Mouse (Mus musculus): ENCODE measurements around the gene Cops2.

Gene Cops2

GRCm38 (mm10) chr2:125797872-125798271, 61.1 kb downstream of the Cops2 start:
- Histone ChIP-seq H3K36me3 (ENCODE audit: control insufficient read depth, insufficient read depth, low read length, poor library complexity, severe bottlenecking) (no peaks in the 10 kb centered on the region), H3K27me3 (ENCODE audit: control insufficient read depth, insufficient read depth, low read length, poor library complexity, severe bottlenecking) (no peaks in the 10 kb centered on the region)
- DNase-seq (ENCODE audit: low read depth, low spot score), result no peak

GRCm38 (mm10) chr2:125795118-125795517, 63.8 kb downstream of the Cops2 start:
- no peaks in the 10 kb centered on the region for H3K36me3 ChIP-seq (ENCODE audit: control insufficient read depth, insufficient read depth, low read length, poor library complexity, severe bottlenecking)
- no peaks in the 10 kb centered on the region for H3K27me3 ChIP-seq (ENCODE audit: control insufficient read depth, insufficient read depth, low read length, poor library complexity, severe bottlenecking)
- DNase-seq (ENCODE audit: low read depth, low spot score), result no peak

DNA sequence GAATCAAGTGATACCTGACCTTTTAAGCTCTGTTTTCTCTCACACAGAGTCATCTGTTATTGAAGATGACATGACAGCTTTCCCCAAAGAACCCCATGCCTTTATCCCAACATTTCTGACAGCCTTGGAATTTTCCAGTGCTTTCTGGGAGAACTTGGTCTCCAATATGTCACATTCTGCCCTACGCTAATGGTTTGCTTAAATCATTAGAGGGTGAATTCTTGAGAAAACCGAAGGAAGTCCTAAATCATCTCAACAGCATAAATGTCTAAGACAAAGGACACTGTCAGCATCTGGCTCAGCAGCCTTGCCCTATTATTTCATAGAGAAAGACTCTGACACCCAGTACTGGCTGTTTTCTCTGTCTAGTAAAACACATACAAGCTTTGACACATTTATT, 64.8 kb downstream of the Cops2 start:
- H3K36me3 ChIP-seq (ENCODE audit: control insufficient read depth, insufficient read depth, low read length, poor library complexity, severe bottlenecking), result no peaks in the 10 kb centered on the region

DNA sequence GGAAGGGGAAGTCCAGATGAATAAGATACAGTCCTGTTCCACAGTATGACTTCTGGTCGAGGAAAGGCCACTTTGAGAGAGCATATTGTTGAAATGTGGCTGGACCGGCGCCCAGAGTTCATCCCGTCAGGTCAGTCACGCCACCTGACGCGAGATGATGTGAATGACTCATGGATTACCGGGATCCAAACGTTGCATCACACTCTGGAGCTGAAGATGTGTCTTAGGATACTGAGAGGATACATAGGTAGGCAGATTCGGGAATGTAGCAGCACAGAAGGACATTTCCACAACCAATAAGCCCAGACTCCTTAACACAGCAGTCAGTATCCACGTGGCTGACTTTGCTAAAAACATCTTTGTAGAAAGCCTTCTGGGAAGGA, 66.1 kb downstream of the Cops2 start:
- Histone ChIP-seq H3K36me3 (ENCODE audit: control insufficient read depth, insufficient read depth, low read length, poor library complexity, severe bottlenecking) (no peaks in the 10 kb centered on the region), H3K27me3 (ENCODE audit: control insufficient read depth, insufficient read depth, low read length, poor library complexity, severe bottlenecking) (no peaks in the 10 kb centered on the region)
- no peak for DNase-seq (ENCODE audit: low read depth, low spot score)

More for the DNA sequence above, 64.8 kb downstream of the Cops2 start:
- no peaks in the 10 kb centered on the region for H3K27me3 ChIP-seq (ENCODE audit: control insufficient read depth, insufficient read depth, low read length, poor library complexity, severe bottlenecking)
- no peak for DNase-seq (ENCODE audit: low read depth, low spot score)

DNA sequence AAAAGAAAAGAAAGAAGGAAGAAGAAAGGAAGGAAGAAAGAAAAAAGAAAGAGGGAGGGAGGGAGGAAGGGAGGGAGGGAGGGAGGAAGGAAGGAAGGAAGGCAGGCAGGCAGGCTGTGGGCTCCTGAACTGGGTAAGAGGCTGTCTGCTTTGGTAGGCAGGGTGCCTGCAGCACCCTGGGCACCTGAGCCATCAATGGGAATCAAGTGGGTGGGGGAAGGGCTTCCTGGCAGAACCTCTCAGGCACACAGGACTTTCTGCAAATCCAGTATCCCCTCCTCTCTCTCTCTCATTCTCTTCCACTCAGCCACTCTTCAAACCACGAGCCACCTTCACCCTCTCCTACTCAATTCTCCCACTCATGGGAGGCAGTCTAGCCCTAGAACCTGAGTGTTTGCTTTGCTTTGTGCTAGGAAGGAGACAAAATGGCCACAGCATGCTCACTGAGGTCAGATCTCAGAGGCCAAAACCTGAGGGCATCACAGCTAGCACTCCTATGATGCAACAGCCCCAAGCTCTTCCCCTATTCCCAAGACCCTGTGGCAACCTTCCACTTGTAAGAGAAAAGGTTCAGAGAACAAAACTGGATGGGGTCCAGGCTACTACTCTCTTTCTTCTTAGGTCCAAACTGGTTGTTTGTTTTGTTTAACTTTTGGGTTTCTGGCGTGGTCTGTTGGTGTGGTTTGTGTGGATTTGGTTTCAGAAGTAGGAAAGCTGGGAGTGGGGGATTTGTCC, 66.6 kb downstream of the Cops2 start:
- DNase-seq (ENCODE audit: low read depth, low spot score), result no peak

DNA sequence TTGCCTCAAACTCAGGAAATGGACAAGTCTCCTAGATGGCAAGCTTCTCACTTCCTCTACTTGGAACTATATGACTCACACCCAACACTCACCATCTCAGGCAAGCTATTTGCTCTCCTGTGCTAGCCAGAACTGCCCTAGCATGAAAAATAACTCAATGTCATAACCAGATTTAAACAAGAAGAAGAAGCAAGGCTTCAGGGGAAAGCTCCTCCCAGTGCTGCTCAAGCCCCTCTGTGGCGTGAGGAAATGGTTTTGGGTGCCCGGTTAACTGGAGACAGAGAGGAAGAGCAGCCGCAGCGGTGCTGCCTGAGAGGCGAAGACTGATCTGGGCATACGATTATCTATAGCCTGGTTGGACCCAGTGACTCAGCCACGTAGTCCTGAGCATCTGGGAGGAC, 67.5 kb downstream of the Cops2 start:
- DNase-seq (ENCODE audit: low read depth, low spot score), result peak; percentile 47
- Histone ChIP-seq H3K27me3 (ENCODE audit: control insufficient read depth, insufficient read depth, low read length, poor library complexity, severe bottlenecking) (no peaks in the 10 kb centered on the region), H3K36me3 (ENCODE audit: control insufficient read depth, insufficient read depth, low read length, poor library complexity, severe bottlenecking) (no peaks in the 10 kb centered on the region)

More for the DNA sequence above, 66.6 kb downstream of the Cops2 start:
- Histone ChIP-seq H3K27me3 (ENCODE audit: control insufficient read depth, insufficient read depth, low read length, poor library complexity, severe bottlenecking) (no peaks in the 10 kb centered on the region), H3K36me3 (ENCODE audit: control insufficient read depth, insufficient read depth, low read length, poor library complexity, severe bottlenecking) (no peaks in the 10 kb centered on the region)

DNA sequence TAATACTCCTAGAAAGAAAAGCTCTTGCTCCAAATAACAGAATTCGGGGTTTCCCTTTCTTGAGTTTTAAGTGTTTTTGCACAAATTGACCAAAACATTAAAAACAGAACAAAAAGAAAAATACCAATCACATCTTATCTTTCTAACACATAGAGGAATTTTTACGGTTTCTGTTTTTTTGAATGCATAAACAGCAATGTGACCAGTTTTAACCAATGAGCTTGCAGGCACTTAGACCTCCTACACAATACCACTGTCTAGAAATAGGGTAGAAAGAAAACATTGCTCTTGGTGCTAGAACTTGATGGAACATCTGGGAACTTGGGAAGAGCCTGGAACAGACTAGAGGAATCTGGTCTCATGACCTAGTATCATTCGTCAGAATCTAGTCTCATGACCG, 68.7 kb downstream of the Cops2 start:
- H3K36me3 ChIP-seq (ENCODE audit: control insufficient read depth, insufficient read depth, low read length, poor library complexity, severe bottlenecking), result no peaks in the 10 kb centered on the region
- no peak for DNase-seq (ENCODE audit: low read depth, low spot score)
- H3K27me3 ChIP-seq (ENCODE audit: control insufficient read depth, insufficient read depth, low read length, poor library complexity, severe bottlenecking), result no peaks in the 10 kb centered on the region

GRCm38 (mm10) chr2:125789265-125789664, 69.7 kb downstream of the Cops2 start:
- no peak for DNase-seq (ENCODE audit: low read depth, low spot score)
- Histone ChIP-seq H3K36me3 (ENCODE audit: control insufficient read depth, insufficient read depth, low read length, poor library complexity, severe bottlenecking) (no peaks in the 10 kb centered on the region), H3K27me3 (ENCODE audit: control insufficient read depth, insufficient read depth, low read length, poor library complexity, severe bottlenecking) (no peaks in the 10 kb centered on the region)

DNA sequence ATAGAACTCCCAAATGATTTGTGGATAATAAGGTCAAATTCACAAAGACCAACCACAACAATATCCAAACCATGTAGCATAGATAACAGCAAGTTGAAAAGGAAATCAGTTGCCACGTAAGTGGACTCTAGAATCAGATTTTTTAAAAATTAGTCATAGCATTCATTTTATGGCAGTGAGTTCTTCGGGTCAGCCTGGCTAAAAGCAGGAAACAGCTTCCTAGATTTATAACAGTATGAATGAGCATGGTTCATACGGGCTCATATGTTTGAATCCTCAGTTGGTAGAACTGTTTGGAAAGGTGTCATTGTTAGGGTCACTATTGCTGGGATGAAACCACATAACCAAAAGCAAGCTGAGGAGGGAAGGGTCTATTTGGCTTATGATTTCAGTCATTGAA, 70.2 kb downstream of the Cops2 start:
- Histone ChIP-seq H3K27me3 (ENCODE audit: control insufficient read depth, insufficient read depth, low read length, poor library complexity, severe bottlenecking) (no peaks in the 10 kb centered on the region), H3K36me3 (ENCODE audit: control insufficient read depth, insufficient read depth, low read length, poor library complexity, severe bottlenecking) (no peaks in the 10 kb centered on the region)
- DNase-seq (ENCODE audit: low read depth, low spot score), result no peak

DNA sequence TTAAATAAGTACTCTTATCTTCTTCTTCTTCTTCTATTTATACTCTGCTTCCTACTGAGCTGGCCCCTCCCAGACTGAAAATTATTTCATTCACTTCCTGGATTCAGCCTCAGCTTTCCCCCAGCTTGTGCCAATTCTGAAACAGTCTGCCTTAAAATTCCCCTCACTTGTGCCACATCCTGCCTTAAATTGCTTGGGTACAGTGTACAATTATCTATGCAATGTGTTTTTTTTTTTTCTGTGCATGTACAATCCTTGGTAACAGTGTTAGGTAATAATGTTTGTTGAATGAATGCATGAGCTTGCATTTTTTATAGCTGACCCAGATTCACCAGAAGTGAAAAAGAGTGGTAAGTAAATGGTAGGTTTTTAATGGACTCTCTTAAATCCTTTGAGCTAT, 70.6 kb downstream of the Cops2 start:
- Histone ChIP-seq H3K36me3 (ENCODE audit: control insufficient read depth, insufficient read depth, low read length, poor library complexity, severe bottlenecking) (no peaks in the 10 kb centered on the region), H3K27me3 (ENCODE audit: control insufficient read depth, insufficient read depth, low read length, poor library complexity, severe bottlenecking) (no peaks in the 10 kb centered on the region)
- DNase-seq (ENCODE audit: low read depth, low spot score), result no peak

- Histone ChIP-seq H3K27me3 (ENCODE audit: control insufficient read depth, insufficient read depth, low read length, poor library complexity, severe bottlenecking) (no peaks in the 10 kb centered on the region), H3K36me3 (ENCODE audit: control insufficient read depth, insufficient read depth, low read length, poor library complexity, severe bottlenecking) (no peaks in the 10 kb centered on the region)
- no peak for DNase-seq (ENCODE audit: low read depth, low spot score)
Measured at GRCm38 (mm10) chr2:125785021-125785420, 73.9 kb downstream of the Cops2 start.

- no peaks in the 10 kb centered on the region for H3K36me3 ChIP-seq (ENCODE audit: control insufficient read depth, insufficient read depth, low read length, poor library complexity, severe bottlenecking)
Measured at GRCm38 (mm10) chr2:125784392-125784791, 74.5 kb downstream of the Cops2 start.

DNA sequence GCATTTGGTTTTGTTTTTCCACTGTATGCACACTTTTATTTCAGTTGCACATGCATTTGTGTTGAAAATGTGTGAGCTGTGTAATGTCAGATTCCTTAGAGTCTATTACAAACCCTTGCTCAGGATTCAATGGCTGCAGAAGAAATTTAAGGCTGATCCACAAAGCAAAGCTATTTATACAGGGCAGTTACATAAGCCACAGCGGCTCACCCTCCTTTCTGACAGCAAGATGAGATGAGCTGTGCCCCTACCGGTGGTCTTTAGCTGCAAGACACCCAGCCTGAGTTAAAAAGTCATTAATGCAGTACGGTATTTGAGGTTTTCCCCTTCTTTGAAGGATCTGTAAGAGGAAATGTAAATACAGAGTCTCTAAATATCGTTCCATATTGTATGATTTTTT, 75.1 kb downstream of the Cops2 start:
- no peak for DNase-seq (ENCODE audit: low read depth, low spot score)
- Histone ChIP-seq H3K36me3 (ENCODE audit: control insufficient read depth, insufficient read depth, low read length, poor library complexity, severe bottlenecking) (no peaks in the 10 kb centered on the region), H3K27me3 (ENCODE audit: control insufficient read depth, insufficient read depth, low read length, poor library complexity, severe bottlenecking) (no peaks in the 10 kb centered on the region)

More at GRCm38 (mm10) chr2:125784392-125784791, 74.5 kb downstream of the Cops2 start:
- DNase-seq (ENCODE audit: low read depth, low spot score), result no peak
- no peaks in the 10 kb centered on the region for H3K27me3 ChIP-seq (ENCODE audit: control insufficient read depth, insufficient read depth, low read length, poor library complexity, severe bottlenecking)

DNA sequence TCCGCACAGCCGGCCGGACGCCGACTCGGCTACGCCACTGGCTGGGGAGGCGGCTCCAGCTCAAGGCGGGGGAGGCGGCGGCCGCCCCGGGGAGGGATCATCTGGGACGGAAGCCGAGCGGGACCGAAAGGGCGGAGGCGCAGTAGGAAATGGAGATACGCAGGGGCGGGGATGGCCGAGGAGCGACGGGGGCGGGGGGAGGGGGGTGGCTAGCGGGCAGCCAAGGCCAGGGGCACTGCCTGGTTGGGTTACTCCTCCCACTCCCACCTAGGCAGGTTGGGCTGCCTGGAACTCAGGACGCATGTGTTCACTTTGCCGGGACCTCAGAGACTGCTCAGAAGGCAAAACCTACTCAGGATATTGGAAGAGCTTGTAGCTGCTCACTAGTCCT, 76.2 kb downstream of the Cops2 start, which contains the start of gene Secisbp2l:
Gene Secisbp2l, minus strand, starts transcription at position 152 of the 391 bp plus-strand sequence.
- peak; percentile 86 for DNase-seq (ENCODE audit: low read depth, low spot score)
- Histone ChIP-seq H3K27me3 (ENCODE audit: control insufficient read depth, insufficient read depth, low read length, poor library complexity, severe bottlenecking) (no peaks in the 10 kb centered on the region), H3K36me3 (ENCODE audit: control insufficient read depth, insufficient read depth, low read length, poor library complexity, severe bottlenecking) (no peaks in the 10 kb centered on the region)

GRCm38 (mm10) chr2:125781978-125782718, 76.8 kb downstream of the Cops2 start:
- Histone ChIP-seq H3K27me3 (ENCODE audit: control insufficient read depth, insufficient read depth, low read length, poor library complexity, severe bottlenecking) (no peaks in the 10 kb centered on the region), H3K36me3 (ENCODE audit: control insufficient read depth, insufficient read depth, low read length, poor library complexity, severe bottlenecking) (no peaks in the 10 kb centered on the region)
- DNase-seq (ENCODE audit: low read depth, low spot score), result no peak

Measured in splenic B cell, adult 2 months (primary cell).